Mouse (Mus musculus) midbrain, embryonic 13.5 days (tissue): ENCODE results near the gene Dusp16. TPM values are rescaled to one million over a fixed set of nuclear protein-coding genes. Genes with fewer than 3 reads are reported as not detected.

ENCODE experiments used
- ATAC-seq: fragments of 200-750 bp; cut with Nextera tagmentation; 2 replicates; pipeline ENCODE4 v1.8.0; 2017; ENCODE audit warnings: mild to moderate bottlenecking, moderate TSS enrichment, moderate library complexity
- H3K27ac ChIP-seq: fragments of 300-500 bp; sonication (generic); 2 replicates; pipeline ENCODE4 v1.5.1; 2015; ENCODE audit warnings: inconsistent platforms, mild to moderate bottlenecking, moderate library complexity
- H3K27me3 ChIP-seq: fragments of 300-500 bp; sonication (generic); 2 replicates; pipeline ENCODE4 v1.6.1; 2015; ENCODE audit warnings: mild to moderate bottlenecking, inconsistent platforms
- H3K36me3 ChIP-seq: fragments of 300-500 bp; sonication (generic); 2 replicates; pipeline ENCODE4 v1.6.1; 2015; ENCODE audit warnings: mild to moderate bottlenecking, inconsistent platforms
- H3K4me1 ChIP-seq: fragments of 300-500 bp; sonication (generic); replicated peaks from 2 replicates; pipeline ENCODE4 v1.6.1; 2015; ENCODE audit warnings: inconsistent platforms
- H3K4me2 ChIP-seq: fragments of 300-500 bp; sonication (generic); replicated peaks from 2 replicates; pipeline ENCODE4 v1.6.1; 2015; ENCODE audit warnings: moderate library complexity, mild to moderate bottlenecking, inconsistent platforms
- H3K4me3 ChIP-seq: fragments of 300-500 bp; sonication (generic); replicated peaks from 2 replicates; pipeline ENCODE4 v1.5.1; 2015; ENCODE audit warnings: mild to moderate bottlenecking, inconsistent platforms
- H3K9ac ChIP-seq: fragments of 300-500 bp; sonication (generic); replicated peaks from 2 replicates; pipeline ENCODE4 v1.6.1; 2015; ENCODE audit warnings: mild to moderate bottlenecking, inconsistent platforms
- H3K9me3 ChIP-seq: fragments of 300-500 bp; sonication (generic); 2 replicates; pipeline ENCODE4 v1.6.1; 2016; ENCODE audit warnings: mild to moderate bottlenecking, inconsistent platforms
- WGBS: fragments of 180-500 bp; shearing (Covaris S2); methylation state at CpG from one replicate; pipeline ENCODE4 v1.1.7; 2015; 5-methylcytosine and 5-hydroxymethylcytosine counted together
- polyA plus RNA-seq: library from polyadenylated mRNA; unstranded; fragments of >200 nt; fragmentation: Nextera tagmentation; extraction: Ambion mirVana; gene quantifications from 2 replicates; pipeline ENCODE4 v1.2.1, GENCODE M21; 2015

The Dusp16 gene
- polyA plus RNA-seq, 1 experiment from 2014 or later = 7.7 TPM

DNA sequence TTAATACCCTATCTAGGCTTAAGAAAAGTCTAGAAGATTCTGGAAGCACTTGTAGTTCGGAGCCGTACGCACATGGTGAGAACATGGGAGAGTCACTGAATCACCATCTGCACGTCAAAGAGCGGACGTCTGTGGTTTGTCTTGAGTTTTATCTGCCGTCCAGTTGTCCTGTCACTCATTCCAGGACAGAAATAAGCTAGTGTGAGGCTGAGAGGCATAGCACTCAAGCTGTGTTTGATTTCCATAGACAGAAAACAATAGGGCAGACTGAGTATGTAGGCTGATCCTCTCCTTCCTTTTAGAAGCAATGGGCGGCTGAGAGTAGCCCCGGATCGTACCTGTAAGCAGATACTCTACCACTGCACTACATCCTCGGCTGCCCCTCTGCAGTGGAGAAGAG is 38.6 kb downstream of the Dusp16 start:
- Histone ChIP-seq H3K9ac (no peak overlapping the region), H3K36me3 (peaks cover 12% of the 10 kb centered on the region; the same call in 1 of the 2 replicates), H3K4me2 (no peak overlapping the region), H3K4me3 (no peak overlapping the region), H3K9me3 (no peaks in the 10 kb centered on the region), H3K27me3 (no peaks in the 10 kb centered on the region), H3K27ac (no peak overlapping the region), H3K4me1 (no peaks in the 10 kb centered on the region)
- WGBS = 92% methylated on average over 11 of the region's 11 CpGs
- no peak for ATAC-seq

DNA sequence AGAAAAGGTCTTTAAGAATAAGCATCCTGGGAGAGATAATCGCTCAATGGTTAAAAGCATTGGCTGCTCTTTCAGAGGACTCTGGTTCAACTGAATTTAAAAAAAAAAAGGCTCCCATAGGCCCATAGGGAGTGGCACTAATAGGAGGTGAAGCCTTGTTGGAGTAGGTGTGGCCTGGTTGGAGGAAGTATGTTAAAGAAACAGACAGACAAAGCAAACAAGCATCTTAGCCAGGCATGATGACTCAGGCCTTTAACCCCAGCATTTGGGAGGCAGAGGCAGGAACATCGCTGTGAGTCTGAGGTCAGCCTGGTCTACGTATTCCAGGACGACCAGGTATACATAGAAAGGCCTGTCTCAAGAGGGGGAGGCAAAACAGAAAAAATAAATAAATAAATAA is 39.0 kb downstream of the Dusp16 start:
- no peak for ATAC-seq
- H3K36me3 ChIP-seq = peaks cover 12% of the 10 kb centered on the region; the same call in 1 of the 2 replicates
- no peak overlapping the region for H3K27ac ChIP-seq
- no peak overlapping the region for H3K4me3 ChIP-seq
- 98% methylated on average over 4 of the region's 4 CpGs for WGBS
- H3K9ac ChIP-seq = no peak overlapping the region
- no peaks in the 10 kb centered on the region for H3K4me1 ChIP-seq
- no peaks in the 10 kb centered on the region for H3K9me3 ChIP-seq
- H3K27me3 ChIP-seq = no peaks in the 10 kb centered on the region
- H3K4me2 ChIP-seq = no peak overlapping the region

DNA sequence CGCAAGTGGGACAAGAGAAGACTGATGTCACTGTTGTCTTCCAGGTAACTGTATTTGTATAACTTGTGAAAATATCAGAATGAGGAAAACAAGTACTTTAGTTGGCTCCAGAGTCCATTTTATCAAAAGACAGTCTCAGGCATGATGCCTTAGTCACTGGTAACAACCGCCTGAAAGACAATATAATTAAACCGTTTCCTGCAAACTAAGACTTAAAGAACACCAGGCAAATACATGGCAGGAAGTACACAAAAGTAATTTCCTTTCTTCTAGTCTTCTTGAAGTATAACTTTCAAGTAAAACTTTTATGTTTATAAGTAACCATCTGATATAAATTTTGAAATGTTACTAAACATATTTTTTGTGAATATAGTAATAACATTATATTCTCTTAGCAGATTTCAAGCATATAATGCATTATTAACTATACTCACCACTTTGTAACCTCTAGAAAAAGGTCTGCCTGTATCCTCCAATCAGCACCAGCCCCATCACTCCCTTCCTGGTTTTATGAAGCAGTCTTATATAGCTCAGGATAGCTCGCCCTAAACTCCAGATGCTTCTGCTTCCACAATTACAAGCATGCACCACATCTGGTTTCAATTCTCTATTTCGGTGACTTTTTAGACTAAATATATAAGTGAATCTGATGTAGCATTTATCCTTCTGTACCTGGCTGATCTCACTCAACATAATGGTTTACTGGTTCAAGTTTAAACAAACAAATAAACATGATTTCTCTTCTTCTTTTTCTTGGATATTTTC is 40.4 kb downstream of the Dusp16 start:
- ATAC-seq = no peak

DNA sequence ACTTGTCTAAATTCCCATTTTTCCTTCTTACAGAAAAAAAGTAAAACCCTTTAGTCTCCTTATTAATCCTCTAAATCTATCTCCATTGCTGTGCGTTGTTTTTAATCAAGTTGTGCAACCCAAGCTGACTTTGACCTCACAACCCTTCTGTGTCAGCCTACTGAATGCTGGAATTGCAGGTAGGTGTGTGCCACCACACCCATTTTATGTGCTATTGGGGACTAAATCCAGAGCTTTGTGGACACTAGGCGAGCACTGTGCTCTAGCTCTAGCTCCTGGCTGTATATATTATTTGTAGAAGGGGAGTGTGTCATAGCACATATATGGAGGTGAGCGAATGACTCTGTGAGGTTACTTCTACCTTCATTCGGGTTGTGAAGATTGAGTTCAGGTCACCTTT is 41.3 kb downstream of the Dusp16 start:
- ATAC-seq = no peak
- no peaks in the 10 kb centered on the region for H3K9me3 ChIP-seq
- no peak overlapping the region for H3K4me2 ChIP-seq
- H3K4me3 ChIP-seq = no peak overlapping the region
- H3K4me1 ChIP-seq = no peaks in the 10 kb centered on the region
- H3K27ac ChIP-seq = no peak overlapping the region
- WGBS = 95% methylated on average over 4 of the region's 4 CpGs
- H3K27me3 ChIP-seq = no peaks in the 10 kb centered on the region
- H3K36me3 ChIP-seq = peaks cover 8% of the 10 kb centered on the region; the same call in 1 of the 2 replicates
- H3K9ac ChIP-seq = no peak overlapping the region

More for the DNA sequence above, 40.4 kb downstream of the Dusp16 start:
- no peak overlapping the region for H3K4me3 ChIP-seq
- no peak overlapping the region for H3K9ac ChIP-seq
- no peaks in the 10 kb centered on the region for H3K4me1 ChIP-seq
- no peak overlapping the region for H3K4me2 ChIP-seq
- no peaks in the 10 kb centered on the region for H3K9me3 ChIP-seq
- H3K36me3 ChIP-seq = peaks cover 12% of the 10 kb centered on the region; the same call in 1 of the 2 replicates
- H3K27me3 ChIP-seq = no peaks in the 10 kb centered on the region
- WGBS = 92% methylated on average over 5 of the region's 5 CpGs
- no peak overlapping the region for H3K27ac ChIP-seq

DNA sequence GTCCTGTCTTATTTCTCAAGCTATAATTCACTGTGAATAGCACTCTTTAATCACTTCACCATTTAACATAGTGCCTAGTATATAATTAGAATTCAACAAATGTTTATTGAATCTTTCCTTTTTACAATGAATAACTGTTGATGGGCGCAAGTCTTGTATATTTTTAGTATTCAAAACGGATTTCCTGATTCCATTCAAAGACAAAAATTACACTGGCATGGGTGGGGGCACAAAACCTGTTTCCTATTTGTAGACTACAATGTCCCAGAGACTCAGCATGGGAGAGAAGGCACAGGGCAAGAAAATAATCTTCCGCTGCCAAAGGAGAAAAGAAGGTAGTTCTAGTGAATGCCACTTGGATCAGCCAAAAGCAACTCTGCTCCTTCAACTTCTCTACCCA is 44.3 kb downstream of the Dusp16 start:
- H3K4me3 ChIP-seq = no peak overlapping the region
- no peak for ATAC-seq
- no peaks in the 10 kb centered on the region for H3K27me3 ChIP-seq
- H3K4me2 ChIP-seq = no peak overlapping the region
- H3K36me3 ChIP-seq = no peaks in the 10 kb centered on the region
- no peaks in the 10 kb centered on the region for H3K4me1 ChIP-seq
- 94% methylated on average over 3 of the region's 3 CpGs for WGBS
- H3K9me3 ChIP-seq = no peaks in the 10 kb centered on the region
- no peak overlapping the region for H3K9ac ChIP-seq
- H3K27ac ChIP-seq = no peak overlapping the region

DNA sequence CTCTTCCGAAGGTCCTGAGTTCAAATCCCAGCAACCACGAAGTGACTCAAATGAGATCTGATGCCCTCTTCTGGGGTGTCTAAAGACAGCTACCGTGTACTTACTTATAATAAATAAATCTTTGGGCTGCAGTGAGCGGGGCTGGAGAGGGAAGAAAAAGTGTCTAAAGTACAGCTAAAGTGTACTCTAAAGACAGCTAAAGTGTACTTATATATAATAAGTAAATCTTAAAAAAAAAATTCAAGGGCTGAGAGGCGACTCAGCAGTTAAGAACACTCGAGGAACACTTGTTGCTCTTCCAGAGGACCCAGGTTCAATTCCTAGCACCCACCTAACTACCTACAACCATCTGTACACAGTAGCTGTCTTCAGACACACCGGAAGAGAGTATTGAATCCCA is 46.5 kb downstream of the Dusp16 start:
- Histone ChIP-seq H3K27me3 (no peaks in the 10 kb centered on the region), H3K4me2 (no peak overlapping the region), H3K4me3 (no peak overlapping the region), H3K4me1 (no peaks in the 10 kb centered on the region), H3K9ac (no peak overlapping the region), H3K27ac (no peak overlapping the region), H3K36me3 (no peaks in the 10 kb centered on the region), H3K9me3 (no peaks in the 10 kb centered on the region)
- no peak for ATAC-seq
- 92% methylated on average over 7 of the region's 7 CpGs for WGBS

DNA sequence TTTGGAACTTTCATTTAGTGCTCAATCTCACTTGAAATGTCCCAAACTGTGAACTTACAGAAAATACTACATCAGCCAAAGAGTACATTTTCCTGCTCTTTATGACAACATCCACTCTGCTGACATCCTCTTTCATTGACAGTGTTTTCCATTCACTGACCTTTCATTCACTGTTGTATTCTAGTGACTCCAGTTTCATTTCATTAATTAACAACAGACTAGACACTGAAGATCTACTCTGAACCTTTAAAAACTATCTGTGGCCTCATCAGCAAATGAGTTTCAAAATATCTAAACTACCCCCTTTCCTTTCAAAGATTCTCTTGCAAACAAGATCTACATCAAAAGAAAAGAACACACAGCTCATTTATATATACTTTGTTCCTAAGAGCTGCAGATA is 48.9 kb downstream of the Dusp16 start:
- Histone ChIP-seq H3K4me1 (no peaks in the 10 kb centered on the region), H3K36me3 (peaks cover 7% of the 10 kb centered on the region), H3K4me2 (no peak overlapping the region), H3K9ac (no peak overlapping the region), H3K4me3 (no peak overlapping the region), H3K27ac (no peak overlapping the region), H3K9me3 (no peaks in the 10 kb centered on the region), H3K27me3 (no peaks in the 10 kb centered on the region)
- ATAC-seq = no peak

DNA sequence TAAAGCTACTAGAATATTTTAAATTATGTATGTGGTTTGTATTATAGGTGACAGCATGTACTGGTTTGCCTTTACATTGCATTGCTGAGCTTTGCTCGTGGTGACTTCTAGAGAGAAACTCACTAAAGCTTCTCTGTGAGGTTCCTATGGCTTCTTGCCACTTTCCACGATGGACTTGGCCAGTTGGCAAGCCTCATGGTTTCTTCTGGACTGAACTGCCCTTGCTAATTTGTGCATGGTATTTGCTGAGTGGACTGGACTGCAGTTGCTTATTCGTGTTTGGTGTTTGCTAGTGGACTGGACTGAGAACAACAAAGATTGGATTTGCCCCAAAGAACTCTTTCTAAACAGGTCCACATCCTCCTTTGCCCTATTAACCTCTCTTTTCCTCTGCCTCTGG is 55.6 kb downstream of the Dusp16 start:
- Histone ChIP-seq H3K9ac (no peak overlapping the region), H3K9me3 (no peaks in the 10 kb centered on the region), H3K4me1 (no peaks in the 10 kb centered on the region), H3K4me3 (no peak overlapping the region), H3K27me3 (no peaks in the 10 kb centered on the region), H3K27ac (no peak overlapping the region), H3K4me2 (no peak overlapping the region), H3K36me3 (peaks cover 10% of the 10 kb centered on the region)
- WGBS = 93% methylated on average over 3 of the region's 3 CpGs
- ATAC-seq = no peak

DNA sequence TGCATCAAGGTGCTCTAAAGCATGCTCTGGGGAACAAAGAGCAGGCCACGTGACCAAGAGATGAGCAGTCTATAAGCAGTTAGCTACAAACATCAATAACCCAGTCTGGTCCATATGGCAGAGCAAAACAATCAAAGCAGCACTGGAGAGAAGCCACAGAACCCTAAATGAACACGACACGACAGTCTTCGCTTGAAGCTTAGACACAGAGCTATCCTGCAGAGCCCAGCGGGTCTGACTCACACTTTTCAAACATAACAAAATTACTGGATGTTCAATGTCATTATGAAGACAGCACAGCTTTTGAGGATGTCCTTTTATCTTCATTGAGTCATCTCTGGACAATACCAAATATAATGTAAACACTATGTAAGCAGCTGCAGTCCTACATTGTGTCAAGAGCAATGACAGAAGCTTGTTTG is 58.6 kb downstream of the Dusp16 start:
- Histone ChIP-seq H3K36me3 (peaks cover 6% of the 10 kb centered on the region), H3K27me3 (no peaks in the 10 kb centered on the region), H3K4me1 (no peaks in the 10 kb centered on the region), H3K4me3 (no peak overlapping the region), H3K4me2 (no peak overlapping the region), H3K9me3 (no peaks in the 10 kb centered on the region), H3K9ac (no peak overlapping the region), H3K27ac (no peak overlapping the region)
- ATAC-seq = no peak
- 73% methylated on average over 5 of the region's 5 CpGs for WGBS

DNA sequence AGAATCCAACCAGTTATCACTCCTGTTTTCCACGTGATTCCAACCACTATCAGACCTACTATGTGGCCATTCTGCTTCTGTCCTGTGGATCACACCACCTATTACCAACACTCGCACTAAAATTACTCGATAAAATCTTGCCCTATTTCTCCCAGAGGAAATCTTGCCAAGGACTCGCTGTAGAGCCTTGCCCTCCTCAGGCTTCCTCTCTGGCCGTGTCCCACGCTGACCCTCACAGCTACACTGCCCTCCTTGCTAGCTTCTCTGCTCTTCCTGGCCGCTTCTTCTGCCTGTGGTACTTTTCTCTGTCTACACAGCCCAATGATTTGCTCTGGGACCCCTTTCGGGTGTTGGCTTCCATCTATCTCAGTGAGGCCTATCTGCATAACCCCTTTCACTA is 59.6 kb downstream of the Dusp16 start:
- 90% methylated on average over 8 of the region's 8 CpGs for WGBS
- no peaks in the 10 kb centered on the region for H3K9me3 ChIP-seq
- no peaks in the 10 kb centered on the region for H3K36me3 ChIP-seq
- no peak overlapping the region for H3K9ac ChIP-seq
- no peak overlapping the region for H3K4me2 ChIP-seq
- H3K4me1 ChIP-seq = no peaks in the 10 kb centered on the region
- no peak overlapping the region for H3K27ac ChIP-seq
- no peak for ATAC-seq
- no peak overlapping the region for H3K4me3 ChIP-seq
- no peaks in the 10 kb centered on the region for H3K27me3 ChIP-seq

DNA sequence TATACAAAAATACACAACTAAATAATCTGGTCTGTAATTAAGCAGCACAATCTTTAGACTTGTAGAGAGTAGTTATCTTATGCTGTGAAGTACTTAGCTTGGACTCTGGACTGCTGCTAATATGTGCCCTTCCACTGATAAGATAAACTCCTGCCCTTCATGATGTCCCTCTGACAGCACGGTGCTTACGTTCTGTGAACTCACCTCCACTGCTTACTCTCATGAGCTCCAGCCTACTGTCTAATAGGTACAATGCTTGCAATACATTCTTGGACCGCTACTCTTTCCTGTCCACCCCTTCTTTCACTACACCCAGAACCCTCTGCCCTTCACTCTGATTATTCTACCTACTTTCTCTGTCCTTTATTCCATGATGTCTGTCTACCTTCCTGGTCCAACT is 61.4 kb downstream of the Dusp16 start:
- Histone ChIP-seq H3K27me3 (no peaks in the 10 kb centered on the region), H3K9ac (no peak overlapping the region), H3K36me3 (no peaks in the 10 kb centered on the region), H3K4me3 (no peak overlapping the region), H3K9me3 (no peaks in the 10 kb centered on the region), H3K4me2 (no peak overlapping the region), H3K27ac (no peak overlapping the region), H3K4me1 (no peaks in the 10 kb centered on the region)
- 92% methylated on average over 3 of the region's 3 CpGs for WGBS
- ATAC-seq = no peak

DNA sequence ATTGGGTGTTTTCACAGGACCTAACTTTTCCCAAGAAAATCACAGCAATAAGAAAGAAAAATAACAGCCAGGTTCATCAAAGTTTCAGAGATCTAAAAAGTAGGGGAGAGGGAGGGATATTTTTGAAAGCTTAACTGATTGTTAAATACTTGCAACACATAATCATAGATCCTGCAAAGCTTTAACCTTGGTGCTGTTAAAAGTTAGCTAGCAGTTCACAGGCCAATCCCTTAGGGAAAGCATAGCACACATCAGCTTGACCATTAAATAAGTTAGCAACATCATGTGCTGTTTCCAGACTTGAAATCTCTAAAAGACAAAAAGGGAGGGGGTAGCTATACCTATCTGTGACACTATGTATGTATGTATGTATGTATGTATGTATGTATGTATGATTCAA is 67.0 kb downstream of the Dusp16 start:
- Histone ChIP-seq H3K9ac (no peak overlapping the region), H3K9me3 (no peaks in the 10 kb centered on the region), H3K36me3 (peaks cover 3% of the 10 kb centered on the region; the same call in 1 of the 2 replicates), H3K4me1 (no peaks in the 10 kb centered on the region), H3K4me3 (no peak overlapping the region), H3K27me3 (no peaks in the 10 kb centered on the region), H3K4me2 (no peak overlapping the region), H3K27ac (no peak overlapping the region)
- no peak for ATAC-seq
